Mouse (Mus musculus) limb, embryonic 11.5 days (tissue): ENCODE results near the gene Traf1. TPM values are rescaled to one million over a fixed set of nuclear protein-coding genes. Genes with fewer than 3 reads are reported as not detected.

Experiments
- ATAC-seq: fragments of 200-750 bp; cut with Nextera tagmentation; 2 replicates; pipeline ENCODE4 v1.8.0; 2017; ENCODE audit warnings: low read depth; ENCODE audit not compliant: insufficient number of reproducible peaks, low FRiP score, low TSS enrichment
- DNase-seq: peaks from one replicate; pipeline ENCODE4 v3.0.0-alpha.2; 2015; ENCODE audit warnings: low spot score
- H3K27ac ChIP-seq: fragments of 300-500 bp; sonication (generic); replicated peaks from 2 replicates; pipeline ENCODE4 v1.5.1; 2014; ENCODE audit warnings: low read depth, mild to moderate bottlenecking, low read length
- H3K27me3 ChIP-seq: fragments of 300-500 bp; sonication (generic); 2 replicates; pipeline ENCODE4 v1.6.1; 2014; ENCODE audit warnings: mild to moderate bottlenecking, low read length, mixed read lengths; ENCODE audit not compliant: control insufficient read depth, insufficient read depth
- H3K36me3 ChIP-seq: fragments of 300-500 bp; sonication (generic); 2 replicates; pipeline ENCODE4 v1.6.1; 2014; ENCODE audit warnings: mild to moderate bottlenecking, low read length, moderate library complexity, mixed read lengths; ENCODE audit not compliant: control insufficient read depth, insufficient read depth
- H3K4me1 ChIP-seq: fragments of 300-500 bp; sonication (generic); 2 replicates; pipeline ENCODE4 v1.6.1; 2014; ENCODE audit warnings: low read length, mixed read lengths; ENCODE audit not compliant: control insufficient read depth, insufficient read depth
- H3K4me2 ChIP-seq: fragments of 300-500 bp; sonication (generic); 2 replicates; pipeline ENCODE4 v1.6.1; 2014; ENCODE audit warnings: low read depth, mild to moderate bottlenecking, moderate library complexity; ENCODE audit not compliant: severe bottlenecking
- H3K4me3 ChIP-seq: fragments of 300-500 bp; sonication (generic); 2 replicates; pipeline ENCODE4 v1.5.1; 2014; ENCODE audit warnings: low read depth, low read length
- H3K9ac ChIP-seq: fragments of 300-500 bp; sonication (generic); 2 replicates; pipeline ENCODE4 v1.6.1; 2014; ENCODE audit warnings: mild to moderate bottlenecking, low read length
- H3K9me3 ChIP-seq: fragments of 300-500 bp; sonication (generic); 2 replicates; pipeline ENCODE4 v1.6.1; 2016; ENCODE audit warnings: low read length; ENCODE audit not compliant: control insufficient read depth
- WGBS: fragments of 180-500 bp; shearing (Covaris S2); extraction: QIAGEN DNeasy Blood & Tissue Kit; methylation state at CpG from one replicate; pipeline ENCODE4 v1.1.7; 2014; 5-methylcytosine and 5-hydroxymethylcytosine counted together
- polyA plus RNA-seq: library from polyadenylated mRNA; unstranded; fragments of >200 nt; fragmentation: Nextera tagmentation; extraction: Ambion mirVana; gene quantifications from 2 replicates; pipeline ENCODE4 v1.2.1, GENCODE M21; 2014

The Traf1 gene
- polyA plus RNA-seq: 0.15 and 0.24 TPM in 2 replicates

DNA sequence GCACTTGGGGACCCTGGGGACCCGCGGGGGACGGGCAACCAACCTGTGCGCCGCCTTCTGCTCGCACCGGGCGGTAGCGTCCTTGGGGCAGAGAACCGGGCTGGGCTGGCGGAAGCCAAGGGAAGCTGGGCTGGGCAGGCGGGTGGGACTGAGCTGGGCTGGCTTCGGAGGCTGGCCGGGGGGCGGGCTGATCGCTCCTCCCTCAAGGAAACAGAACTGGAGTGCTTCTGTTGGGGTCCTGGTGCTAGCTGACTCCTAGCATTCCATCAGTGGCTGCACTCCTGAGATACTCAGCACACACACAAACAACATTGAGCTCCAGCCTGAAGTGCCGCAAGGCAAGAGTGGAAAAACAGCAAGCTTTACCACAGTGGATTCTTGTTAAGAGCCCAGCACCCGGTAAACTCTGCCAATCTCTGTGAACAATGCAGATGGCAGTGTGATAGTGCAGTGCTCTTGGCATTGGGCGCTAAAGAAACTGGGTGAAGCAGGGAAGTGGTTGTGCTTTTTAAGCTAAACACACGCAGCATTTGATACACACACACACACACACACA, at the start of gene Traf1:
Gene Traf1, minus strand, starts transcription at position 292 of the 556 bp plus-strand sequence.
- peak; percentile 40 for DNase-seq

DNA sequence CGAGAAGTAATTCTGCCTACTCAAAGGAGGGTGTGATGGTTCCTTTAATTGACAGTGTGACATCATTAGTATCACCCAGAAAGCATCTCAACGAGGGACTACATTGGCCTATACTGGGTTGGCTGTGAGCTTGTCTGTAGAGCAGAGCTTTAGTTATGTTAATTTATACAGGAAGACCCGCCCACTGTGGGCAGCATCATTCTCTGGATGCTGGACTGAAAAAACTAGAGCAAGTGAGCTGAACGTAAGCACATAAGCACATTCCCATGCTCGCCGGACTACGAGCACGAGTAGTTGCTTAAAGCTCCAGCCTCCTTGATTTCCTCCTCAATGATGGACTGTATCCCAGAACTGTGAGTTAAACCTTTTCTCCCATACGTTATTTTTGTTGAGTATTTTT, 37.4 kb upstream of the Traf1 start:
- DNase-seq (no peak), ATAC-seq (no peak)
- Histone ChIP-seq H3K27me3 (no peaks in the 10 kb centered on the region), H3K9me3 (no peaks in the 10 kb centered on the region), H3K4me2 (no peak overlapping the region), H3K27ac (no peak overlapping the region), H3K4me1 (no peaks in the 10 kb centered on the region), H3K9ac (no peak overlapping the region), H3K36me3 (no peaks in the 10 kb centered on the region), H3K4me3 (no peak overlapping the region)
- WGBS: 85% methylated on average over 9 of the region's 9 CpGs

More for the DNA sequence above, at the start of gene Traf1:
- 18% methylated on average over 20 of the region's 20 CpGs for WGBS
- Histone ChIP-seq H3K27ac (no peak within 1 kb of the TSS), H3K9ac (0 out of 2 replicates have a peak within 1 kb of the TSS, but pooled peaks have one; percentile 3), H3K27me3 (0 out of 2 replicates have a peak, but pooled peaks cover 2% of the 10 kb centered on the region), H3K4me3 (no peak within 1 kb of the TSS), H3K36me3 (no peaks in the 10 kb centered on the region), H3K4me1 (0 out of 2 replicates have a peak, but pooled peaks cover 3% of the 10 kb centered on the region), H3K4me2 (peak within 1 kb of the TSS; percentile 34; the same call in 1 of the 2 replicates), H3K9me3 (no peaks in the 10 kb centered on the region)
- 0 out of 2 replicates have a peak, but pooled peaks have one; percentile 31 for ATAC-seq

GRCm38 (mm10) chr2:34996506-34996905, 34.9 kb upstream of the Traf1 start:
- Histone ChIP-seq H3K9ac (no peak overlapping the region), H3K4me1 (no peaks in the 10 kb centered on the region), H3K9me3 (no peaks in the 10 kb centered on the region), H3K4me3 (no peak overlapping the region), H3K4me2 (no peak overlapping the region), H3K27ac (no peak overlapping the region), H3K27me3 (no peaks in the 10 kb centered on the region), H3K36me3 (no peaks in the 10 kb centered on the region)
- WGBS: 83% methylated on average over 5 of the region's 5 CpGs
- no peak for DNase-seq
- no peak for ATAC-seq

GRCm38 (mm10) chr2:34993696-34994356, 32.3 kb upstream of the Traf1 start:
- Histone ChIP-seq H3K4me1 (no peaks in the 10 kb centered on the region), H3K36me3 (no peaks in the 10 kb centered on the region), H3K9me3 (no peaks in the 10 kb centered on the region), H3K9ac (no peak overlapping the region), H3K27ac (no peak overlapping the region), H3K27me3 (no peaks in the 10 kb centered on the region), H3K4me3 (no peak overlapping the region), H3K4me2 (no peak overlapping the region)
- DNase-seq (no peak), ATAC-seq (no peak)
- WGBS: 89% methylated on average over 5 of the region's 5 CpGs

GRCm38 (mm10) chr2:34992729-34993695, 31.4 kb upstream of the Traf1 start:
- 12% methylated on average over 9 of the region's 9 CpGs for WGBS

GRCm38 (mm10) chr2:34991966-34992365, 30.4 kb upstream of the Traf1 start:
- 78% methylated on average over 3 of the region's 3 CpGs for WGBS
- DNase-seq: no peak
- Histone ChIP-seq H3K36me3 (no peaks in the 10 kb centered on the region), H3K4me1 (no peaks in the 10 kb centered on the region), H3K27me3 (no peaks in the 10 kb centered on the region), H3K27ac (no peak overlapping the region), H3K9me3 (no peaks in the 10 kb centered on the region), H3K4me2 (no peak overlapping the region), H3K9ac (no peak overlapping the region), H3K4me3 (no peak overlapping the region)
- ATAC-seq: no peak

More at GRCm38 (mm10) chr2:34992729-34993695, 31.4 kb upstream of the Traf1 start:
- ATAC-seq (no peak), DNase-seq (no peak)
- Histone ChIP-seq H3K9me3 (no peaks in the 10 kb centered on the region), H3K9ac (no peak overlapping the region), H3K4me2 (no peak overlapping the region), H3K27ac (no peak overlapping the region), H3K27me3 (no peaks in the 10 kb centered on the region), H3K4me1 (no peaks in the 10 kb centered on the region), H3K4me3 (no peak overlapping the region), H3K36me3 (no peaks in the 10 kb centered on the region)

DNA sequence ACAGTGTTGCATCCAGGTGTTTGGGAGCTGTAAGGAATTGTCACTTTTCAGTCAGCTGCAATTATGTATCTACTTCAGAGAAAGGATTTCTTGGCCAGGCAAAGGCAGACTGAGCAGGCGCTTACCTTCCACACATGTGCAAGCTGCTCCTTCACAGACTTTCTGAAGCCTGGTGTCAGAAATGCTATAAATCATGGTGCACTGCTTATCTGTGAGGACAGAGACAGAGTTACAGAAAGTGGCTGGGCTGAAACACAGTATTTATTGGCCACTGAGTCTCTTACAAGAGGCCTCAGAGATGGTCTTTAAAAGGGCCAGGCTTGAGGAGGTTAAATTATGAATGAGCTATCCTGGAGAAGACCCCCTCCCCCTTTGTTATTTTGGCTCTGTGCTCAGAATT, 28.2 kb upstream of the Traf1 start:
- 68% methylated on average over 1 of the region's 1 CpGs for WGBS
- no peaks in the 10 kb centered on the region for H3K4me1 ChIP-seq

GRCm38 (mm10) chr2:34987595-34987994, 26.0 kb upstream of the Traf1 start:
- H3K36me3 ChIP-seq: no peaks in the 10 kb centered on the region
- no peak for ATAC-seq
- no peaks in the 10 kb centered on the region for H3K27me3 ChIP-seq
- H3K4me1 ChIP-seq: no peaks in the 10 kb centered on the region
- DNase-seq: no peak
- H3K4me2 ChIP-seq: no peak overlapping the region
- H3K4me3 ChIP-seq: no peak overlapping the region
- no peak overlapping the region for H3K27ac ChIP-seq
- no peaks in the 10 kb centered on the region for H3K9me3 ChIP-seq
- WGBS: 83% methylated on average over 1 of the region's 1 CpGs
- H3K9ac ChIP-seq: no peak overlapping the region

More for the DNA sequence above, 28.2 kb upstream of the Traf1 start:
- no peak for DNase-seq
- ATAC-seq: no peak
- no peaks in the 10 kb centered on the region for H3K36me3 ChIP-seq
- H3K9ac ChIP-seq: no peak overlapping the region
- no peaks in the 10 kb centered on the region for H3K27me3 ChIP-seq
- H3K4me2 ChIP-seq: no peak overlapping the region
- H3K27ac ChIP-seq: no peak overlapping the region
- no peak overlapping the region for H3K4me3 ChIP-seq
- H3K9me3 ChIP-seq: no peaks in the 10 kb centered on the region
